Mouse (Mus musculus): Measurements from ENCODE around the gene Npnt.

Npnt gene

DNA sequence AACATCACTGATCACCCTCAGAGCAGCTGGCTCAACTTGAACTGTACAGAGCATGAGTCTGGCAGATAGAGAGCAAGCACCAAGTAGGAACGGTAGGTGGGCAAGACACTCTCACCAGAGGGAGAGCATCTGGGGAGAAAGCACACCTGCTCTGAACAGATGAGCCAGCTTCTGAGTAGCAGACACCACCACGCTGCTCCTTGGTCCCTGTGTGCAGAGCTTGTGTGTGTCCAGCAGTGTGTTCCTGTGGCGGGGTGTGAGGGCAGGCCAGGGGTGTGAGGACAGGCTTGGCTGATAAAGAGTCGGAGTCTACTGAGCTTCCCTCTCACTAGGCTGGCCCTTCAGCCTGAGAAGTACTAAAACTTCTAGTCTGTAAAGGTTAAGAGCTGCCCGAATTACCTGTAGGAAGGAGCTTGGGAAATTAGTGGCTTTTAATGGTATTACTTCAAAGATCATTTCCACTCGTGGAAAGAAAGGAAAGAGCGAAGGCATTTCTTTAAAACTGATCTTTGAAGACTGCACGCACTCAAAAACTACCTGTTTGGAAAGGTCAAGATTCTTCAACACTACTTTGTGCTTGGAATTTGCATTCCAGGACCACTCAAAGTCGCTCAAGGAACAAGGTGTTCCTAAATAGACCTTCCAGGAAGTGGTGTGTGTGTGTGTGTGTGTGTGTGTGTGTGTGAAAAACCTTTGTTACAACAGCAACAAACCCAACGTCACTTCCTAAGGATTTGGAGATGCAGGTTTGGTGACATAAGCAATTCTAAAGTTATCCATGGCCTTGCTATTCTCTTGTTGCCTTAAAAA, 9.7 kb downstream of the Npnt start:
- ATAC-seq (ENCODE audit: insufficient number of reproducible peaks, low FRiP score, low TSS enrichment): no peak

GRCm38 (mm10) chr3:132939006-132939405, 11.1 kb downstream of the Npnt start:
- ATAC-seq (ENCODE audit: insufficient number of reproducible peaks, low FRiP score, low TSS enrichment): no peak

DNA sequence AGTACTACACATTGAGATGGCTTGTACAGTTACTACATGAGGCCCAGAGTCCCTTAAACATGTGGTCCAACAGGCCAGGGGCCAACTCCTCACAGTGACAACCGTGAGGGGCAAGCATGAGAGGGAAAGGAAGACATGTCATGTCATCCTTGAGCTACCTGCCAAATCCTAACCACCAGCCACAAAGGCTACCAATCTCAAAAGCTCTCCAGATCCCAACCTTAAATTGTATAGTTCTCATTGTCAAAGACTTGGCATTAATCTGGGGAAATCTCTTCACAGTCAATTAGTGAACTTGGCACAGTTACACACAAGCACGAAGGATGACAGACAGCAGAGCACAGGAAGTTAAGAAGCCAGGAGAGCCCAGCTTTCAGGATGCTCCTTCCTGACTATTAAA, 15.4 kb downstream of the Npnt start:
- ATAC-seq (ENCODE audit: insufficient number of reproducible peaks, low FRiP score, low TSS enrichment): no peak

DNA sequence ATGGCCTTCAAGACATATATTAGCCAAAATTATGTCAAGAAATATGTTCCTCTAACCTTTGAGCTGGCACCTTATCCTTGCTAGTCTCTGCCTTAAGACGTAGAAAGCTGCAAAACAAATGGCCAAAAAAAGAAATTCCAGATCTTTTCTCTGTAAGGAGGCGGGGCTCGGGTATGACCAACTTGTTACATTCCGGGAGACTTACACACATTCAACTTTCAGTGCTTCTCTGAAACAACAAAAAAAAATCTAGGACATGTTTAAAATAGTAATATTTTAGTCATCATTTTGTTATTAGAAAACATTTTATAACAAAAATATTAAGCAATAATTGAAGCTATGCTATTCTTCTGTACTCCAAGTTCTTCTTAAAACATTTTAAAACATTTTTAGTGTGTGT, 18.6 kb downstream of the Npnt start:
- ATAC-seq (ENCODE audit: insufficient number of reproducible peaks, low FRiP score, low TSS enrichment): no peak

GRCm38 (mm10) chr3:132929866-132930265, 20.2 kb downstream of the Npnt start:
- ATAC-seq (ENCODE audit: insufficient number of reproducible peaks, low FRiP score, low TSS enrichment): no peak

- ATAC-seq (ENCODE audit: insufficient number of reproducible peaks, low FRiP score, low TSS enrichment): no peak
Measured at GRCm38 (mm10) chr3:132928186-132928585, 21.9 kb downstream of the Npnt start.

DNA sequence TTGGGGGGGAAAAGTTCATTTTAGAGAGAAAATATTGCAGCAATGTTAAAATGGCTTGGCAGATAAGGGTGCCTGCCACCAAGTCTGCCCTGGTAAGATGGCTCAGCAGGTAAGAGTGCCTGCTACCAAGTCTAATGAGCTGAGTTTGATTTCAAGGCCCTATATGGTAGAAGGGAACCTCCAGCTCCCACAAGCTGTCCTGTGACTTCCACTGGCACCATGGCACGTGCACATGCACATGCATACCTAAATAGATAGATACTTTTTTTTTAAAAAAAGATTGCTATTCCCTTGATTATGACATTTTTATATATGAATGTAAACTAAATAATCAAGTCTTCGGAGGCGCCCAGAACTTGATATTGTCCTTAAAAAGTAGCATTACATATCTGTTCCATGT, 30.3 kb downstream of the Npnt start:
- no peak for ATAC-seq (ENCODE audit: insufficient number of reproducible peaks, low FRiP score, low TSS enrichment)

DNA sequence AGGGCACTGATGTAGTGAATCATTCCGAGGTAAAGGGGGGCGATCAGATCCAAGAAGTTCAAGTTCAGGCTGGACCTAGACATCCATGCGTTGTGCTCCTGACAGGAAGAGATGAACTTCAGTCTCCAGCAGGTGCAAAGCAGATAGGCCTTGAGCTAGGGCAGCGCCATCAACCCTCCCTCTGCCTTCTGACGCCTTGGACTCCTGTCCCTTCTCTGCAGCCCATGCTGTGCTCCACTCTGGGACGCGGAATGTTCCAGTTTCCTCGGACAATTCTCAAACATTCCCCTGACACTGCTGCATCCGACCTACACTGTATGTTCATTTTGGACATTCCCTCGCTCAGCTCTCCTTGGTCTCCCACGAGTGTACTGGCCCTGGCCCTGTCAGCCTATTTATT, 30.9 kb downstream of the Npnt start:
- no peak for ATAC-seq (ENCODE audit: insufficient number of reproducible peaks, low FRiP score, low TSS enrichment)

GRCm38 (mm10) chr3:132917356-132918090, 32.6 kb downstream of the Npnt start:
- no peak for ATAC-seq (ENCODE audit: insufficient number of reproducible peaks, low FRiP score, low TSS enrichment)

- no peak for ATAC-seq (ENCODE audit: insufficient number of reproducible peaks, low FRiP score, low TSS enrichment)
Measured at GRCm38 (mm10) chr3:132915661-132916060, 34.4 kb downstream of the Npnt start.

GRCm38 (mm10) chr3:132912420-132912819, 37.7 kb downstream of the Npnt start:
- ATAC-seq (ENCODE audit: insufficient number of reproducible peaks, low FRiP score, low TSS enrichment): no peak

DNA sequence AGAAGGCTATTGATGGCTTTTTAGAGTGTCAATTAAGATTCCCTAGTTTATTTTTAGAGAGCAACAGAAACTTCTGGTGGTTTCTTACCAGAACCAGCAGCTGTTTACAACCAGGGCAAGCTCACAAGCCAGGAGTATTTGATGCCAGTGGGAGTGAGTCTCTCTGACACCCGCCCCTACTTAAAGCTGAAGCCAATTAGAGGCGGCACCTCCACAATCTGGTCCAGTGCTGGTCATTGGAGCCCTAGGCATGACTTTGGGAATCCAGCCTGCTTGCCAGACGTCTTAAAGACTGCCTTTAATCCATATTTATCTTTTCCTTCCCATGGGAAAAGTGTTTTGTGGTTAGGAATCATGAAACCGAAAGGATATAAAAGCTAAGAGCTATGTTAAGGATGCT, 38.4 kb downstream of the Npnt start:
- ATAC-seq (ENCODE audit: insufficient number of reproducible peaks, low FRiP score, low TSS enrichment): no peak

GRCm38 (mm10) chr3:132910727-132911126, 39.4 kb downstream of the Npnt start:
- no peak for ATAC-seq (ENCODE audit: insufficient number of reproducible peaks, low FRiP score, low TSS enrichment)

DNA sequence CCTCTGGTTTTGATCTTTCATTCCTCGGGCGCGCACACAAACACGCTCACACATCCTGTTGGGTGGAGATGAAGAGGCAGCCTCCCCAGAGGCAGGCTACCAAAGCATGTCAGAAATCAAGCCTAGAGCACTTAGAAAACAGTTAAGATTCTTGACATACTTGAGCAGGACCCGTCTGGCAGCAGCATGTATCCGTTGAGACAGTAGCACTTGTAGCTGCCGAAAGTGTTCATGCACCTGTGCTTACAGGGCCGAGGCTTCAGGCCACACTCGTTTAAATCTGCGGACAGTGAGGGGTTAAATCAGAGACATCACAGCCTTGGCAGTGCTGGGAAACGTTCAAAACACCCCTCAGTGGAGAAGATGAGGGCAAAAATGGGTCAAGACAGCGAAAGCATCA, 40.4 kb downstream of the Npnt start:
- no peak for ATAC-seq (ENCODE audit: insufficient number of reproducible peaks, low FRiP score, low TSS enrichment)

DNA sequence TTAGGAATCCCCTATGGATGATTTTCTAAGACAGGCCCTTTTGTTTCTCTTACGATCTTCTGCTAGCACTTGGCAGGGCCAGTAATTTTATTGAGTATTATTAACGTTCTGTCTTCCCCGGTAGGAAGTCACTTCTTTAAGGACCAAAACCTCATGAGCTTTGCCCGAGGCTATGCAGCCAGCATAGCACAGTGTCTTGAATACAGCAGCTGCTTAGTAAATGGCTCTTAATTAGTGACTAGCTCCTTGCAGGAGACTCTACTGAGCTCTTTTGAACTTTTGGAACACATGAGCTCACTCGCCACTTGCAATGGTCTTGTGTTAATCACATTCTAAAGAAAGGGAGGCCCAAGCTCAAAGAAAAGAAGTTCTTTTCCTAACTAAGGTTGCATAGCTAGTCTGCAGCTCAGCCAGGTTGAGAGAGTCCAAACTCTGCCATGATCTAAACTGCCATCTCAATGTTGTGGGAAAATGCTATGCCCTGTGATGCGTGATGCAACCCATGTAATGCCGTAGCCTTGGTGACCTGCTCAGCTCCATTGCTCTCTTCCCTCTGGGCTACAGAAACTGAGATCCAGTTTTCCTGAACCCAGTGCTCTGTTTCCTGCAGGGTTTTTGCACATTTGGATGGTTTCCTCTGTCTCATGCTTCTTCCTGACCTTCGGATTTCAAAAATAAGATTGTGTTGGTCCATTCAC, 42.4 kb downstream of the Npnt start:
- no peak for ATAC-seq (ENCODE audit: insufficient number of reproducible peaks, low FRiP score, low TSS enrichment)

DNA sequence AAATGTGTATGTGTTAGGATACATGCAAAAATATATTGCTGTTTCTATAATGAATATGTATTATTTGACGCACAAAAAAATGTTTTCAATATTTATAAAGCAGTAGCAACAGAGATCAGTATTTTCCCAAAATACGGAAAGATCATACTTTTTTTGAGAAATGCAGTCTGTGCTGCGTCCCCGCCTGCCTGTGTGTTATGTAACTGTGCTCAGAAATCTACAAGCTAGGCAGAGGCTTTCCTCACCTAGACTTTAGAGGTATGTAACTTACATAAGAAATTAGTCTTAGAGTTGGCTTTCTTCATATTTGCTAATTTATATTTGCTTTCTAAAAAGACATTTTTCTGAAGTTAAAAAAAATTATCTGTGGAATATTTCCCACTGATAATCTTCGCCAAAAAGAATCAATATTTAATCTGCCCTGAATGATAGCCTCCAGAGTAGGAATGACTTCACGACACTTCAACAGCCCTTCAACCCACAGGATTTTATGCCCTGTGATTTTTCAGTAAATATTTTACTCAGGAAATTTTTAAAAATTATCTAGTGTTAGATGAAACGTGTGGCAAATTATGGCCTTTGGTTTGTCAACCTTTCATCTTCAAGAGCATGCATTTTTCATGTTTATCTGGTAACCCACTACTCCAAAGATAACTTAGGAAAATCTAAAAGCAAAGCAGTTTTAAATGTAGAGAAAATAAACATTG, 44.7 kb downstream of the Npnt start:
- ATAC-seq (ENCODE audit: insufficient number of reproducible peaks, low FRiP score, low TSS enrichment): no peak

DNA sequence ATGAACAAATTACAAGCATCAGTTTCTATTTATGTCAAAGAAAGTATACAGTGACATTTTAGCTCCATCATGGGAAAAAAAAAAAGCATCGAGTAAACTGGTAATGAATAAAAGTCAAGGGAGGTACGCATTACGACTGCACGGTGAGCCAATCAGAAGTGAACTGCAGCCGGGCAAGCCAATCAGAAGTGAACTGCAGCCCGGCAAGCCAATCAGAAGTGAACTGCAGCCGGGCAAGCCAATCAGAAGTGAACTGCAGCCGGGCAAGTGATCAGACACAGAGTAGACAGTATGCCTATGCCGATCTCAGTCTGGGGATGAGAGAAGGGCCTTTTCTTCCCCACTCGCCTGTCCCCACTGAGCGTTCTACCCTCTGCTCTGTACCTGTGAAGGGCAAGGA, 46.7 kb downstream of the Npnt start:
- ATAC-seq (ENCODE audit: insufficient number of reproducible peaks, low FRiP score, low TSS enrichment): no peak

DNA sequence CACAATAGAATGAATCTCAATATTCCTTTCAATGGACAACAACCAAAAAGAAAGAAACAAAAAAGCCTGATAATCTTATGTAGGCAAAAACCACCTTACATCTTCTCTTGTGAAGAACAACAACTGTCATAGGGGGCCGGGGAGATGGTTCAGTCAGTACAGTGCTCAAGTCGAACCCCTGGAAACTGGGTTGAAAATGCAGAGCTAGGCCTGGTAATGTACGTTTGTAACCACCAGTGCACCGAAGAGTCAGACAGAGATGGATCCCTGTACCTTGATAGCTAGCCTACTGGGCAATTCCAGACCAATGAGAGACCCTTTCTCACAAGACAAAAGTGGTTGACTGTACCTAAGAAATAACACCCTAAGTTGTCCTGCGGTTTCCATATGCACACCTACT, 47.2 kb downstream of the Npnt start:
- no peak for ATAC-seq (ENCODE audit: insufficient number of reproducible peaks, low FRiP score, low TSS enrichment)

- ATAC-seq (ENCODE audit: insufficient number of reproducible peaks, low FRiP score, low TSS enrichment): no peak
Measured at GRCm38 (mm10) chr3:132902206-132902605, 47.9 kb downstream of the Npnt start.

GRCm38 (mm10) chr3:132897891-132898290, 52.2 kb downstream of the Npnt start:
- no peak for ATAC-seq (ENCODE audit: insufficient number of reproducible peaks, low FRiP score, low TSS enrichment)

DNA sequence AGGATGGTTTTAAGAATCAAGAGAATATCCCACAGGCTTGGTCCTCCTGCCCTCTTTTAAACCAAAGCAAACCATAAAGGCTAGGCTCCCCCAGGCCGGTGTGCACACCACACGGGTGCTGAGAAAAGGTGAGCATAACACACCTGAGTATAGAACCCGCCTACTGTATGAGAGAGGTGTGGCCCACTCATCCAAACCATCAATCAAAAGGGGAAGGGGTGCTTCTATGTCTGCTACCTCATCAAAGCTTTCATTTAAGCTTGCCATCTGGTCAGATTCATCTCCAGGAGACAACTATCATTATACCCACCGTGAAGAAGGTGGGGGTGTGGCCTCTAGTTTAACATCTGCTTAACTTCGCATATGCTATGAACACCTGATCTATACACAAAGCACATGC, 52.7 kb downstream of the Npnt start:
- ATAC-seq (ENCODE audit: insufficient number of reproducible peaks, low FRiP score, low TSS enrichment): no peak
